In genomic region chr12:86212693-86213470, GRCm38 (mm10) we compare ENCODE assay signal across 9 mouse cellular contexts. TPM values are rescaled to one million over a fixed set of nuclear protein-coding genes. Genes with fewer than 3 reads are reported as not detected.
DNase-seq lines count a peak whose midpoint lies in the region; ATAC-seq and TF ChIP-seq lines count a peak whose summit lies in the region.
"Had no signal": no experiment of that assay in that cellular context is flagged by ENCODE, and none has a peak within 500 bp of the region (broad histone marks: within the 10 kb centered on the region; RNA-seq: fewer than 3 reads in every experiment).

No protein-coding gene starts in this region.

- H3K9ac ChIP-seq in forebrain, embryonic 14.5 days (ENCODE audit: low read length): no peak overlapping the region
- no peak overlapping the region for H3K9ac ChIP-seq in forebrain, embryonic 15.5 days (replicated peaks)
- H3K9ac ChIP-seq in heart, postnatal 0 days (replicated peaks; ENCODE audit: low read depth, low read length): no peak overlapping the region
- H3K9ac ChIP-seq: neural tube, embryonic 13.5 days had no signal

- ATAC-seq in forebrain, embryonic 14.5 days: no peak
- no peak for ATAC-seq in forebrain, embryonic 15.5 days (replicated peaks)
- no peak for ATAC-seq in heart, postnatal 0 days (ENCODE audit: insufficient read depth, low read depth)

- H3K27me3 ChIP-seq in forebrain, embryonic 14.5 days (replicated peaks; ENCODE audit: control insufficient read depth, insufficient read depth, low read length): peaks cover 40% of the 10 kb centered on the region
- H3K27me3 ChIP-seq in forebrain, embryonic 15.5 days: peaks cover 49% of the 10 kb centered on the region
- H3K27me3 ChIP-seq in heart, postnatal 0 days (ENCODE audit: control insufficient read depth, insufficient read depth, low read length): peaks cover 70% of the 10 kb centered on the region

- 37% methylated on average over 15 of the region's 15 CpGs for WGBS in forebrain, embryonic 14.5 days
- 41% methylated on average over 15 of the region's 15 CpGs for WGBS in forebrain, embryonic 15.5 days
- 41% methylated on average over 15 of the region's 15 CpGs for WGBS in heart, postnatal 0 days

- peaks cover 14% of the 10 kb centered on the region for H3K4me1 ChIP-seq in forebrain, embryonic 14.5 days (ENCODE audit: control insufficient read depth, insufficient read depth, low read length)
- peaks cover 24% of the 10 kb centered on the region for H3K4me1 ChIP-seq in forebrain, embryonic 15.5 days
- H3K4me1 ChIP-seq in heart, postnatal 0 days (ENCODE audit: control insufficient read depth, insufficient read depth): no peaks in the 10 kb centered on the region

- TF ChIP-seq CTCF in heart, postnatal 0 days (IDR thresholded peaks at IDR 0.05; ENCODE audit: low read depth): no peak

- no peak overlapping the region for H3K4me3 ChIP-seq in forebrain, embryonic 14.5 days (ENCODE audit: low read depth, low read length)
- H3K4me3 ChIP-seq in forebrain, embryonic 15.5 days: no peak overlapping the region
- H3K4me3 ChIP-seq in heart, postnatal 0 days (ENCODE audit: low read depth, low read length): no peak overlapping the region
- H3K4me3 ChIP-seq: neural tube, embryonic 13.5 days had no signal

- no peak overlapping the region for H3K4me2 ChIP-seq in forebrain, embryonic 14.5 days (ENCODE audit: low read length)
- H3K4me2 ChIP-seq in forebrain, embryonic 15.5 days (replicated peaks): no peak overlapping the region
- H3K4me2 ChIP-seq in heart, postnatal 0 days (ENCODE audit: low read depth, low read length): no peak overlapping the region
- H3K4me2 ChIP-seq: neural tube, embryonic 13.5 days had no signal

- no peaks in the 10 kb centered on the region for H3K9me3 ChIP-seq in forebrain, embryonic 14.5 days (replicated peaks; ENCODE audit: control insufficient read depth, low read length)
- H3K9me3 ChIP-seq in forebrain, embryonic 15.5 days: no peaks in the 10 kb centered on the region
- no peaks in the 10 kb centered on the region for H3K9me3 ChIP-seq in heart, postnatal 0 days (replicated peaks; ENCODE audit: control insufficient read depth, low read length)
- H3K9me3 ChIP-seq: neural tube, embryonic 13.5 days had no signal

- no peak for TF ChIP-seq EP300 in heart, postnatal 0 days (IDR thresholded peaks at IDR 0.05; ENCODE audit: low read depth)

- H3K27ac ChIP-seq in forebrain, embryonic 14.5 days (ENCODE audit: low read depth, low read length): no peak overlapping the region
- H3K27ac ChIP-seq in forebrain, embryonic 15.5 days (replicated peaks): no peak overlapping the region
- H3K27ac ChIP-seq in heart, postnatal 0 days (ENCODE audit: low read depth): no peak overlapping the region
- H3K27ac ChIP-seq: neural tube, embryonic 13.5 days had no signal

- DNase-seq in forebrain, embryonic 14.5 days (ENCODE audit: low spot score): peak; percentile 64
- peak; percentile 57 for DNase-seq in thymus, postnatal 4 days
- DNase-seq in thymus, postnatal 36 days: no peak
- DNase-seq in heart, postnatal 0 days (ENCODE audit: low spot score): peak; percentile 46
- DNase-seq in lung, postnatal 25 days (ENCODE audit: low spot score): peak; percentile 7
- DNase-seq in yolk sac, embryonic 10.5 days (ENCODE audit: low spot score): peak; percentile 29
- DNase-seq in cerebellum, adult 11 months: no peak

- H3K36me3 ChIP-seq in forebrain, embryonic 14.5 days (ENCODE audit: control insufficient read depth, insufficient read depth, low read length): no peaks in the 10 kb centered on the region
- no peaks in the 10 kb centered on the region for H3K36me3 ChIP-seq in forebrain, embryonic 15.5 days
- H3K36me3 ChIP-seq in heart, postnatal 0 days (replicated peaks; ENCODE audit: control insufficient read depth, insufficient read depth, low read length): no peaks in the 10 kb centered on the region
- H3K36me3 ChIP-seq: neural tube, embryonic 13.5 days had no signal

RNA-seq across cellular contexts. Expression of gene Gpatch2l, which starts 28.8 kb away (rescaled TPM):
- polyA plus RNA-seq in forebrain, embryonic 14.5 days (2014; fragmentation: Nextera tagmentation; extraction: Ambion mirVana): 23.5 and 27.4 TPM in 2 replicates
- 31.1 and 31.4 TPM in 2 replicates for polyA plus RNA-seq in forebrain, embryonic 15.5 days (2015; fragmentation: Nextera tagmentation; extraction: Ambion mirVana)
- total RNA-seq in heart, postnatal 0 days (2014; rRNA removed; ENCODE audit: low replicate concordance): 16.0 and 19.6 TPM in 2 replicates
- polyA plus RNA-seq in heart, postnatal 0 days (2015; fragmentation: Nextera tagmentation; extraction: Ambion mirVana): 8.4 and 10.1 TPM in 2 replicates

Comparison
In these comparisons a context has a peak if more than half of its experiments do, and no peak if none do; other contexts are left out.
1. DNase-seq: peak in forebrain, embryonic 14.5 days (single experiment), thymus, postnatal 4 days (single experiment), heart, postnatal 0 days (single experiment), lung, postnatal 25 days (single experiment) and yolk sac, embryonic 10.5 days (single experiment); none in thymus, postnatal 36 days (0 of 2) and cerebellum, adult 11 months (single experiment).